Mouse (Mus musculus) midbrain, postnatal 0 days (tissue): ENCODE data around the gene Ap2a2. TPM values are rescaled to one million over a fixed set of nuclear protein-coding genes. Genes with fewer than 3 reads are reported as not detected.

Experiments
- ATAC-seq: fragments of 200-750 bp; cut with Nextera tagmentation; 2 replicates; pipeline ENCODE4 v1.8.0; 2017; ENCODE audit warnings: moderate number of reproducible peaks, mild to moderate bottlenecking, moderate TSS enrichment, moderate library complexity; ENCODE audit not compliant: low FRiP score
- DNase-seq: peaks from one replicate; pipeline ENCODE4 v3.0.0-alpha.2; 2015; ENCODE audit warnings: low spot score
- H3K27ac ChIP-seq: fragments of 300-500 bp; sonication (generic); 2 replicates; pipeline ENCODE4 v1.5.1; 2014; ENCODE audit warnings: low read depth, mild to moderate bottlenecking, low read length, mixed read lengths
- H3K27me3 ChIP-seq: fragments of 300-500 bp; sonication (generic); 2 replicates; pipeline ENCODE4 v1.6.1; 2014; ENCODE audit warnings: low read length, control low read depth, mixed read lengths; ENCODE audit not compliant: insufficient read depth
- H3K36me3 ChIP-seq: fragments of 300-500 bp; sonication (generic); 2 replicates; pipeline ENCODE4 v1.6.1; 2014; ENCODE audit warnings: low read length, control low read depth, mixed read lengths; ENCODE audit not compliant: insufficient read depth
- H3K4me1 ChIP-seq: fragments of 300-500 bp; sonication (generic); 2 replicates; pipeline ENCODE4 v1.6.1; 2014; ENCODE audit warnings: mild to moderate bottlenecking, control low read depth, antibody characterized with exemption, low read length, mixed read lengths; ENCODE audit not compliant: insufficient read depth
- H3K4me2 ChIP-seq: fragments of 300-500 bp; sonication (generic); 2 replicates; pipeline ENCODE4 v1.6.1; 2014; ENCODE audit warnings: low read depth, mild to moderate bottlenecking, low read length, mixed read lengths; ENCODE audit not compliant: poor library complexity, severe bottlenecking
- H3K4me3 ChIP-seq: fragments of 300-500 bp; sonication (generic); 2 replicates; pipeline ENCODE4 v1.5.1; 2014; ENCODE audit warnings: low read depth, mild to moderate bottlenecking, low read length, moderate library complexity
- H3K9ac ChIP-seq: fragments of 300-500 bp; sonication (generic); replicated peaks from 2 replicates; pipeline ENCODE4 v1.6.1; 2014; ENCODE audit warnings: mild to moderate bottlenecking, low read length, moderate library complexity, mixed read lengths; ENCODE audit not compliant: poor library complexity, severe bottlenecking
- H3K9me3 ChIP-seq: fragments of 300-500 bp; sonication (generic); 2 replicates; pipeline ENCODE4 v1.6.1; 2016; ENCODE audit warnings: low read length, control low read depth
- CTCF ChIP-seq: IDR thresholded peaks from 2 replicates; pipeline ENCODE4 v1.5.1; 2016; ENCODE audit warnings: antibody characterized with exemption, mild to moderate bottlenecking
- WGBS: fragments of 180-500 bp; shearing (Covaris S2); extraction: QIAGEN DNeasy Blood & Tissue Kit; methylation state at CpG from one replicate; pipeline ENCODE4 v1.1.7; 2014; 5-methylcytosine and 5-hydroxymethylcytosine counted together
- polyA plus RNA-seq: library from polyadenylated mRNA; unstranded; fragments of >200 nt; fragmentation: Nextera tagmentation; extraction: Ambion mirVana; gene quantifications from 2 replicates; pipeline ENCODE4 v1.2.1, GENCODE M21; 2015
- total RNA-seq: library from RNA; depleted of rRNA; stranded (reverse); fragments of >200 nt; gene quantifications from 2 replicates; pipeline ENCODE4 v1.2.3, GENCODE M21; 2014

The Ap2a2 gene
- total and polyA plus RNA-seq, 2 experiments from 2014 or later, result 129 to 203 TPM

- Histone ChIP-seq H3K36me3 (no peaks in the 10 kb centered on the region), H3K27ac (no peak overlapping the region), H3K4me1 (no peaks in the 10 kb centered on the region), H3K4me3 (no peak overlapping the region), H3K9ac (no peak overlapping the region), H3K27me3 (no peaks in the 10 kb centered on the region), H3K9me3 (no peaks in the 10 kb centered on the region), H3K4me2 (no peak overlapping the region)
- TF ChIP-seq CTCF, result no peak
- WGBS, result 87% methylated on average over 3 of the region's 3 CpGs
- ATAC-seq (no peak), DNase-seq (no peak)
Measured at GRCm38 (mm10) chr7:141549432-141550061, 12.4 kb upstream of the Ap2a2 start.

GRCm38 (mm10) chr7:141550464-141550863 lies 11.5 kb upstream of the Ap2a2 start:
- no peak overlapping the region for H3K27ac ChIP-seq
- no peak overlapping the region for H3K4me3 ChIP-seq
- ATAC-seq (no peak), DNase-seq (no peak)
- no peaks in the 10 kb centered on the region for H3K9me3 ChIP-seq
- TF ChIP-seq CTCF, result no peak
- no peaks in the 10 kb centered on the region for H3K36me3 ChIP-seq
- no peak overlapping the region for H3K9ac ChIP-seq
- no peaks in the 10 kb centered on the region for H3K27me3 ChIP-seq
- H3K4me1 ChIP-seq, result no peaks in the 10 kb centered on the region
- no peak overlapping the region for H3K4me2 ChIP-seq
- 86% methylated on average over 2 of the region's 2 CpGs for WGBS

GRCm38 (mm10) chr7:141558329-141558776 lies 3.6 kb upstream of the Ap2a2 start:
- Histone ChIP-seq H3K27me3 (no peaks in the 10 kb centered on the region), H3K27ac (no peak overlapping the region), H3K9ac (no peak overlapping the region), H3K36me3 (no peaks in the 10 kb centered on the region), H3K4me3 (no peak overlapping the region), H3K9me3 (no peaks in the 10 kb centered on the region), H3K4me2 (no peak overlapping the region), H3K4me1 (0 out of 2 replicates have a peak, but pooled peaks cover 4% of the 10 kb centered on the region)
- WGBS, result 72% methylated on average over 4 of the region's 4 CpGs
- no peak for TF ChIP-seq CTCF
- no peak for DNase-seq
- ATAC-seq, result no peak

GRCm38 (mm10) chr7:141558946-141559345 lies 3.0 kb upstream of the Ap2a2 start:
- no peak overlapping the region for H3K4me2 ChIP-seq
- DNase-seq, result no peak
- 0 out of 2 replicates have a peak, but pooled peaks cover 4% of the 10 kb centered on the region for H3K4me1 ChIP-seq
- no peaks in the 10 kb centered on the region for H3K36me3 ChIP-seq
- ATAC-seq, result no peak
- no peaks in the 10 kb centered on the region for H3K27me3 ChIP-seq
- no peak overlapping the region for H3K9ac ChIP-seq
- H3K27ac ChIP-seq, result no peak overlapping the region
- no peak for TF ChIP-seq CTCF
- no peaks in the 10 kb centered on the region for H3K9me3 ChIP-seq
- H3K4me3 ChIP-seq, result no peak overlapping the region

- 73% methylated on average over 2 of the region's 2 CpGs for WGBS
- Histone ChIP-seq H3K9ac (no peak overlapping the region), H3K4me3 (no peak overlapping the region), H3K27ac (no peak overlapping the region), H3K27me3 (no peaks in the 10 kb centered on the region), H3K4me1 (peaks cover 10% of the 10 kb centered on the region; the same call in 1 of the 2 replicates), H3K36me3 (no peaks in the 10 kb centered on the region), H3K4me2 (no peak overlapping the region), H3K9me3 (no peaks in the 10 kb centered on the region)
- TF ChIP-seq CTCF, result no peak
- ATAC-seq, result no peak
- DNase-seq, result no peak
Measured at GRCm38 (mm10) chr7:141559726-141560325, 2.1 kb upstream of the Ap2a2 start.

GRCm38 (mm10) chr7:141560471-141560870 lies 1.5 kb upstream of the Ap2a2 start:
- Histone ChIP-seq H3K36me3 (no peaks in the 10 kb centered on the region), H3K27me3 (no peaks in the 10 kb centered on the region), H3K9me3 (no peaks in the 10 kb centered on the region), H3K4me2 (no peak overlapping the region), H3K27ac (no peak overlapping the region), H3K4me1 (peaks cover 10% of the 10 kb centered on the region; the same call in 1 of the 2 replicates), H3K9ac (no peak overlapping the region), H3K4me3 (no peak overlapping the region)
- no peak for TF ChIP-seq CTCF
- DNase-seq (no peak), ATAC-seq (no peak)
- 88% methylated on average over 4 of the region's 4 CpGs for WGBS
